Mouse (Mus musculus) erythroblast, embryonic 14.5 days (primary cell): ENCODE data around the gene Plekha6.

Source experiments
- GATA1 ChIP-seq: IDR thresholded peaks from 2 replicates; pipeline ENCODE4 v1.6.1; 2012; ENCODE audit warnings: low read length, inconsistent platforms, mixed read lengths
- TAL1 ChIP-seq: IDR thresholded peaks from 3 replicates; pipeline ENCODE4 v1.6.1; 2012; ENCODE audit warnings: low read length, inconsistent platforms, mixed read lengths

DNA sequence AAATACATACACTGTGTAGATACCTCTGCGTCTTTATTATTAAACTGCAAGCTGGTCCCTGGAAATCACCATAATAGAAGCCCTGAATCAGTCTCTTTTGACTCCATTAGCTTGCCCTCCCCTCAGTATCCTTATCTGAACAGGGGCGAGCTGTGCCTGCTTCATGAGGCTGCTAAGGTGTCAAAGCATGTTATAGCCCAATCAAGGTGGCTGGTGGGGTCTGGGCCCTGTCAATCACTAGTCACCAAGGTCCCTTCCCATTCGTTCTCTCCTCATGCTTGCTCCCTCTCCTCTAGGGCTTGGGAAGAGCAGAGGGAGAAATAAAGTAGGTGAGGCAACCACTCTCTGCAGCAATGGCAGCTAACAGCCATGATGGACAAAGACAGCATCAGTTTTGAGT lies 183.2 kb downstream of the Plekha6 start:
- no peak for TF ChIP-seq TAL1
- no peak for TF ChIP-seq GATA1
